Comparison of ENCODE assay signal across 8 mouse cellular contexts in genomic region chrX:137049060-137049424, GRCm38 (mm10). TPM values are rescaled to one million over a fixed set of nuclear protein-coding genes. Genes with fewer than 3 reads are reported as not detected.
DNase-seq lines count a peak whose midpoint lies in the region; ATAC-seq and TF ChIP-seq lines count a peak whose summit lies in the region.

No protein-coding gene starts in this region.

- 25% methylated on average over 10 of the region's 11 CpGs for WGBS in kidney, embryonic 16.5 days
- 23% methylated on average over 10 of the region's 11 CpGs for WGBS in hindbrain, embryonic 12.5 days
- 21% methylated on average over 10 of the region's 11 CpGs for WGBS in midbrain, embryonic 13.5 days

- H3K4me2 ChIP-seq in kidney, embryonic 16.5 days (replicated peaks; ENCODE audit: low read depth, low read length), result peak overlapping the region; percentile 58
- H3K4me2 ChIP-seq in hindbrain, embryonic 12.5 days (replicated peaks), result peak overlapping the region; percentile 57
- peak overlapping the region; percentile 64 for H3K4me2 ChIP-seq in midbrain, embryonic 13.5 days (replicated peaks)

- peaks cover 10% of the 10 kb centered on the region; the same call in 1 of the 2 replicates for H3K27me3 ChIP-seq in kidney, embryonic 16.5 days (ENCODE audit: insufficient read depth, low read length)
- H3K27me3 ChIP-seq in hindbrain, embryonic 12.5 days, result peaks cover 9% of the 10 kb centered on the region; the same call in 1 of the 2 replicates
- peaks cover 3% of the 10 kb centered on the region; the same call in 1 of the 2 replicates for H3K27me3 ChIP-seq in midbrain, embryonic 13.5 days

- 0 out of 2 replicates have a peak, but pooled peaks cover 4% of the 10 kb centered on the region for H3K4me1 ChIP-seq in kidney, embryonic 16.5 days (ENCODE audit: insufficient read depth, low read length)
- H3K4me1 ChIP-seq in cortical plate, adult 2 months (ENCODE audit: control insufficient read depth, insufficient read depth, low read length), result no peaks in the 10 kb centered on the region; the same call in 1 of the 2 replicates
- H3K4me1 ChIP-seq in hindbrain, embryonic 12.5 days, result no peaks in the 10 kb centered on the region; the same call in 1 of the 2 replicates
- peaks cover 12% of the 10 kb centered on the region for H3K4me1 ChIP-seq in midbrain, embryonic 13.5 days (replicated peaks)

- peak overlapping the region; percentile 67 for H3K4me3 ChIP-seq in kidney, embryonic 16.5 days (ENCODE audit: low read length)
- peak overlapping the region; percentile 58 for H3K4me3 ChIP-seq in cortical plate, adult 2 months (ENCODE audit: insufficient read depth, low read length)
- peak overlapping the region; percentile 61 for H3K4me3 ChIP-seq in hindbrain, embryonic 12.5 days
- peak overlapping the region; percentile 65 for H3K4me3 ChIP-seq in midbrain, embryonic 13.5 days (replicated peaks)

- H3K36me3 ChIP-seq in kidney, embryonic 16.5 days (ENCODE audit: insufficient read depth, low read length), result no peaks in the 10 kb centered on the region
- H3K36me3 ChIP-seq in hindbrain, embryonic 12.5 days, result no peaks in the 10 kb centered on the region
- H3K36me3 ChIP-seq in midbrain, embryonic 13.5 days, result no peaks in the 10 kb centered on the region

- no peak for TF ChIP-seq CTCF in cortical plate, adult 2 months (IDR thresholded peaks at IDR 0.05; ENCODE audit: extremely low read depth, insufficient read depth, low read length)

- no peaks in the 10 kb centered on the region for H3K9me3 ChIP-seq in kidney, embryonic 16.5 days (ENCODE audit: low read length)
- no peaks in the 10 kb centered on the region for H3K9me3 ChIP-seq in hindbrain, embryonic 12.5 days (replicated peaks)
- H3K9me3 ChIP-seq in midbrain, embryonic 13.5 days, result no peaks in the 10 kb centered on the region

- H3K27ac ChIP-seq in kidney, embryonic 16.5 days (ENCODE audit: low read length), result no peak overlapping the region
- no peak overlapping the region for H3K27ac ChIP-seq in cortical plate, adult 2 months (ENCODE audit: insufficient read depth, low read length)
- H3K27ac ChIP-seq in hindbrain, embryonic 12.5 days, result no peak overlapping the region
- H3K27ac ChIP-seq in midbrain, embryonic 13.5 days, result 0 out of 2 replicates have a peak overlapping the region, but pooled peaks have one; percentile 47

- no peak for DNase-seq in kidney, adult 9 months
- no peak for DNase-seq in thymus, postnatal 14 days
- DNase-seq in testis, postnatal 14 days (ENCODE audit: low spot score), result no peak

- no peak for TF ChIP-seq POLR2A in cortical plate, adult 2 months (IDR thresholded peaks at IDR 0.05; ENCODE audit: extremely low read depth, insufficient read depth, low read length)

- no peak; the same call in 1 of the 2 replicates for ATAC-seq in kidney, embryonic 16.5 days (ENCODE audit: low FRiP score, low TSS enrichment)
- no peak; the same call in none of the 2 replicates for ATAC-seq in hindbrain, embryonic 12.5 days (ENCODE audit: low FRiP score)
- ATAC-seq in midbrain, embryonic 13.5 days, result peak; percentile 76; the same call in 1 of the 2 replicates
- no peak for ATAC-seq in inflammation-experienced regulatory T-cells, adult 6 months

- H3K9ac ChIP-seq in kidney, embryonic 16.5 days (replicated peaks; ENCODE audit: low read length), result peak overlapping the region; percentile 74
- H3K9ac ChIP-seq in hindbrain, embryonic 12.5 days, result 0 out of 2 replicates have a peak overlapping the region, but pooled peaks have one; percentile 66
- H3K9ac ChIP-seq in midbrain, embryonic 13.5 days (replicated peaks), result peak overlapping the region; percentile 77

RNA-seq across cellular contexts. Expression of gene Fam199x, which starts 0.4 kb away (rescaled TPM):
- 11.0 and 12.8 TPM in 2 replicates for polyA plus RNA-seq in kidney, embryonic 16.5 days (2015; fragmentation: Nextera tagmentation; extraction: Ambion mirVana)
- 3.0 and 3.1 TPM in 2 replicates for polyA plus RNA-seq in cortical plate, adult 2 months (2012; rRNA removed)
- 12.0 and 12.9 TPM in 2 replicates for polyA plus RNA-seq in hindbrain, embryonic 12.5 days (2016; fragmentation: Nextera tagmentation; extraction: Ambion mirVana)
- 8.2 and 9.8 TPM in 2 replicates for polyA plus RNA-seq in midbrain, embryonic 13.5 days (2015; fragmentation: Nextera tagmentation; extraction: Ambion mirVana)
- polyA plus RNA-seq in inflammation-experienced regulatory T-cells, adult 6 months (2017; shearing (Covaris generic)), result 1 to 10 TPM; 3.0 to 5.2 (median 4.1) TPM

RNA-seq across cellular contexts. Expression of gene Slc25a53, which starts 10.9 kb away (rescaled TPM):
- polyA plus RNA-seq in kidney, embryonic 16.5 days (2015; fragmentation: Nextera tagmentation; extraction: Ambion mirVana), result 11.3 and 12.9 TPM in 2 replicates
- polyA plus RNA-seq in cortical plate, adult 2 months (2012; rRNA removed), result 20.7 and 21.0 TPM in 2 replicates
- 13.1 and 15.6 TPM in 2 replicates for polyA plus RNA-seq in hindbrain, embryonic 12.5 days (2016; fragmentation: Nextera tagmentation; extraction: Ambion mirVana)
- polyA plus RNA-seq in midbrain, embryonic 13.5 days (2015; fragmentation: Nextera tagmentation; extraction: Ambion mirVana), result 14.7 and 16.9 TPM in 2 replicates
- 10 to 100 TPM in 1 of 3 experiments, 1 to 10 TPM in 2; 5.3 to 12.8 (median 6.4) TPM for polyA plus RNA-seq in inflammation-experienced regulatory T-cells, adult 6 months (2017; shearing (Covaris generic))

RNA-seq across cellular contexts. Expression of gene Zcchc18, which starts 56.1 kb away (rescaled TPM):
- 26.1 and 30.8 TPM in 2 replicates for polyA plus RNA-seq in kidney, embryonic 16.5 days (2015; fragmentation: Nextera tagmentation; extraction: Ambion mirVana)
- polyA plus RNA-seq in cortical plate, adult 2 months (2012; rRNA removed), result 239 and 250 TPM in 2 replicates
- polyA plus RNA-seq in hindbrain, embryonic 12.5 days (2016; fragmentation: Nextera tagmentation; extraction: Ambion mirVana), result 136 and 137 TPM in 2 replicates
- 234 and 245 TPM in 2 replicates for polyA plus RNA-seq in midbrain, embryonic 13.5 days (2015; fragmentation: Nextera tagmentation; extraction: Ambion mirVana)
- 10 to 100 TPM; 51.8 to 54.5 (median 53.6) TPM for polyA plus RNA-seq in inflammation-experienced regulatory T-cells, adult 6 months (2017; shearing (Covaris generic))
